Mouse (Mus musculus) spleen, adult 2 months (tissue): Measurements from ENCODE around the gene Stac3.

Source experiments
- CTCF ChIP-seq: fragments of 200-500 bp; IDR thresholded peaks from 2 replicates; pipeline ENCODE4 v1.5.1; 2011; ENCODE audit warnings: mild to moderate bottlenecking, inconsistent platforms; ENCODE audit not compliant: insufficient read depth, insufficient read length, insufficient replicate concordance; ENCODE audit errors: extremely low read depth
- POLR2A ChIP-seq: fragments of 200-500 bp; IDR thresholded peaks from 2 replicates; pipeline ENCODE4 v1.6.1; 2011; ENCODE audit warnings: low read depth, low read length, inconsistent platforms

DNA sequence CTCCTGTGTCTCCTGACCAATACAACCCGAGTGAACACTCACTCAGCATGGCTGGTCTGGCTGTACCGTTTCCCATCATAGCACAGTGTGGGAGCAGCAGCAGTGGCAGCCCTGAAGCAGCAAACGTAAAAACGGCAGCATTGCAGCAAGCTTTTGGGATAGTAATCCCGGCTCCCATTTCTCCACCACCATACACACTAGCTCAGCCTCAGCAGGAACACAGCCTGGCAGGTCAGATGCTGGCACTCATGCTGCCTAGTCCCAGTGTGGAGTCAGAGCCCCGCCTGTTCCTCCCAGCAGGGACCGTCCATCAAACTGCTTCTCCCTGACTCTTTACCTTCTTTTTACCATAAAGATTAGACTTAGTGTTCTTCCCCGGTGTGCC is 10.4 kb upstream of the Stac3 start:
- no peak for TF ChIP-seq CTCF
- no peak for TF ChIP-seq POLR2A
